Mouse (Mus musculus) heart, postnatal 0 days (tissue): ENCODE measurements around the gene Zgrf1.

Source experiments
- CTCF ChIP-seq: IDR thresholded peaks from 2 replicates; pipeline ENCODE4 v1.5.1; 2016; ENCODE audit warnings: antibody characterized with exemption, control low read depth, low read depth
- EP300 ChIP-seq: IDR thresholded peaks from 2 replicates; pipeline ENCODE4 v1.6.1; 2016; ENCODE audit warnings: antibody characterized with exemption, low read depth

DNA sequence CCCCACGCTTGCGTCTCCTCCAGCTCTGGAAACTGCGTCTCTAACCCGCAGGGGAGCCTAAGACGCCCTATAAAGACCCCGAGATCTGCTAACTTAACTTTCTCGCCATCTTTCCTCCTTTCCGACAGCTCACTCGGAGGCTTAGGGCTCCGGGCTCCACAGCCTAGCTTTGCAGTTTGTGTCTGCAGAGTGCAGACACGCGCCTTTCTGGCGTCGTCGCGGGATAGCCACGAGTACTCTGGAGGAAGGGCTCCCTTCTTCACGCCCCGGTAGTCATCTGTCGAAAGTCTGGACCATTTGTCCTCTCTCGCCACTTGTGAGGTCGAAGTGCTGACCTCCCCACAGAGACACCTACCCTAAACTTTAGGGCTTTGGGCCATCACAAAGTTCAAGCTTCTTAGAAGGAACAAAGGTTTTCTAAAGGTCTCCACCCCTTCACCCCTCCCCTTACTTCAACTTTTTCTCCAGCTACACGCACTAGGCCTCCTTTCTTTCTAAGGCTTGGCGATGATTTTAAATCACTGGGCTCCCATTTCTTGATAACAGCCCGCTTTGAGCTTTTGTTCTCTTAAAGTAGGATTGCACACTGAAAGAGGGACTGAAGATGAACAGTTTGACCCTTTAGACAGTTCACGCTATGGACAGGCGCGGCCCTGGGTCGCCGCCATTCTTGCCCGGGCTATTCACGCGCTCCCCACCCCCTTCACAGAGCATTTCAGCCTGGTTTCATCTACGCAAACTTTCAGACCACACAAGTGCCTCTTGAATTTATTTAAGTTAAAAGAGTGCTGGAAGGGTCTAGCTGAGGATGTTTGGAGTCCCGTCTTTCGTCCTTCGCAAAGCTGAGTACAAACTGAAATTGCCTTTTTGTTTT lies 75.3 kb downstream of the Zgrf1 start:
- no peak for TF ChIP-seq CTCF
- no peak for TF ChIP-seq EP300
